Mouse (Mus musculus) G1E (cell line): ENCODE results near the gene Ywhab.

Source experiments
- CTCF ChIP-seq: IDR thresholded peaks from 2 replicates; pipeline ENCODE4 v1.5.1; 2012; ENCODE audit warnings: low read depth, low read length, inconsistent platforms, mixed read lengths
- GATA1 ChIP-seq: IDR thresholded peaks from 2 replicates; pipeline ENCODE4 v1.6.1; 2012; ENCODE audit warnings: borderline replicate concordance, low read length, inconsistent platforms, mixed read lengths
- GATA2 ChIP-seq: IDR thresholded peaks from 2 replicates; pipeline ENCODE4 v1.6.1; 2012; ENCODE audit warnings: low read depth, low read length, inconsistent platforms, borderline replicate concordance
- POLR2AphosphoS5 ChIP-seq: IDR thresholded peaks from 2 replicates; pipeline ENCODE4 v1.6.1; 2012; ENCODE audit warnings: low read depth, low read length, inconsistent platforms; ENCODE audit not compliant: insufficient replicate concordance
- TAL1 ChIP-seq: conservative IDR thresholded peaks from 2 replicates; pipeline ENCODE4 v1.6.1; 2012; ENCODE audit warnings: low read depth, low read length, inconsistent platforms, mixed read lengths

DNA sequence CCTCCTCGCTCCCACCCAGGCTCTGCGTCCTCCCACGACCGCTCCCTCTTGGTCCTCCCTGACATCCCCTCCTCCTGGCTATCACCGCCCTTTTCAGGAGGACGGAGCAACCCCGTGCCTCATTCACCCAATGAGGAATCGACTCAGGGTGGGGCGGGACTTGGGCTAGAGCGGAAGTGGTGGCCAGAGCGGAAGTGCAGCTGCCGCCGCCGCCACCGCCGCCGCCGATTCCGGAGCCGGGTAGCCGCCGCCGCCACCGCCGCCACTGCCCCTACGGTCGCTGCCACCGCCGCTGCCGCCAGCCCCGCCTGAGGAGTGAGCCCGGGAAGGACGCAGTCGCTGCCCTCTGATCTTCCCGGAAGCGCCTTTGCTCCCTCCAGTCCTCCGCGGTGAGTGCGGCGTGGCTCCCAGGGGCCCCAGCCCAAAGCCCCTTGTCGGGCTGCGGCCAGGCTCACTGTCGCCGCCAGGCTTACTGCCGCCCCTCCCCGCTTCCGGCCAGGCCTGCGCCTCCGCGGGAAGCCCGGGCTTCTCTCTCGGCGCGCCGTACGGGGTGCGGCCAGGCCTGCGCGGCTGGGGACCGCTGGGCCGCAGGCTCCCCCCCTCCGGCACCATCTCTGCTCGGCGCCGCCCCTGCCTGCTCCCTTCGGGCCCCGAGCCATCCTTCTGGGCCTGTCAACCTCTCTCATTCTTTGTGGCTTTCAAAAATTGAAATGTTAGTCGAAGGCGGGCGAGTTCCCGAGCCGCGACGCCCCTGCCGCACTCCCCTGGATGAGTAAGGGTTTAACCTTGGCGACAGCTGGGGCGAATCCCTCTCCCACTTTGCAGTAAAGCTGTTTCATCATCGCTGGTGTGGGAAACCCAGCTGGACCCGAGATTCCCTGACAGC lies 460 bp downstream of the Ywhab start:
- TF ChIP-seq CTCF (no peak), TAL1 (no peak), POLR2AphosphoS5 (no peak), GATA1 (no peak), GATA2 (no peak)
